Mouse (Mus musculus) spleen, adult 2 months (tissue): Measurements from ENCODE around the gene Slc25a12. TPM values are rescaled to one million over a fixed set of nuclear protein-coding genes. Genes with fewer than 3 reads are reported as not detected.

Experiments used
- DNase-seq, 2 experiments: peaks; one replicate each; pipeline versions ENCODE4 v3.0.0 to v3.0.0-alpha.2; 2012 to 2021; ENCODE audit warnings: low spot score in 2 of 2, low read depth in 1 of 2
- H3K27ac ChIP-seq: fragments of 200-500 bp; 2 replicates; pipeline ENCODE4 v1.5.1; 2012; ENCODE audit warnings: low read length, inconsistent platforms; ENCODE audit not compliant: insufficient read depth
- H3K27me3 ChIP-seq: fragments of 200-500 bp; 2 replicates; pipeline ENCODE4 v1.6.1; 2012; ENCODE audit warnings: mild to moderate bottlenecking, moderate library complexity, low read length, inconsistent platforms; ENCODE audit not compliant: control insufficient read depth, insufficient read depth
- H3K36me3 ChIP-seq: fragments of 200-500 bp; 2 replicates; pipeline ENCODE4 v1.6.1; 2012; ENCODE audit warnings: mild to moderate bottlenecking, low read length, inconsistent platforms; ENCODE audit not compliant: control insufficient read depth, insufficient read depth
- H3K4me1 ChIP-seq: fragments of 200-500 bp; 2 replicates; pipeline ENCODE4 v1.6.1; 2011; ENCODE audit warnings: inconsistent platforms; ENCODE audit not compliant: control insufficient read depth, insufficient read depth, insufficient read length
- H3K4me3 ChIP-seq: fragments of 200-500 bp; 2 replicates; pipeline ENCODE4 v1.5.1; 2011; ENCODE audit warnings: mild to moderate bottlenecking, inconsistent platforms; ENCODE audit not compliant: insufficient read depth, insufficient read length; ENCODE audit errors: extremely low read depth
- CTCF ChIP-seq: fragments of 200-500 bp; IDR thresholded peaks from 2 replicates; pipeline ENCODE4 v1.5.1; 2011; ENCODE audit warnings: mild to moderate bottlenecking, inconsistent platforms; ENCODE audit not compliant: insufficient read depth, insufficient read length, insufficient replicate concordance; ENCODE audit errors: extremely low read depth
- POLR2A ChIP-seq: fragments of 200-500 bp; IDR thresholded peaks from 2 replicates; pipeline ENCODE4 v1.6.1; 2011; ENCODE audit warnings: low read depth, low read length, inconsistent platforms
- WGBS: fragments of 180-500 bp; shearing (Covaris S2); methylation state at CpG from one replicate; pipeline ENCODE4 v1.1.7; 2018; 5-methylcytosine and 5-hydroxymethylcytosine counted together
- polyA plus RNA-seq: library from polyadenylated mRNA; depleted of rRNA; stranded (reverse); fragments of >200 nt; gene quantifications from 2 replicates; pipeline ENCODE4 v1.2.3, GENCODE M21; 2012

The Slc25a12 gene
- polyA plus RNA-seq, 1 experiment: 18.5 TPM

DNA sequence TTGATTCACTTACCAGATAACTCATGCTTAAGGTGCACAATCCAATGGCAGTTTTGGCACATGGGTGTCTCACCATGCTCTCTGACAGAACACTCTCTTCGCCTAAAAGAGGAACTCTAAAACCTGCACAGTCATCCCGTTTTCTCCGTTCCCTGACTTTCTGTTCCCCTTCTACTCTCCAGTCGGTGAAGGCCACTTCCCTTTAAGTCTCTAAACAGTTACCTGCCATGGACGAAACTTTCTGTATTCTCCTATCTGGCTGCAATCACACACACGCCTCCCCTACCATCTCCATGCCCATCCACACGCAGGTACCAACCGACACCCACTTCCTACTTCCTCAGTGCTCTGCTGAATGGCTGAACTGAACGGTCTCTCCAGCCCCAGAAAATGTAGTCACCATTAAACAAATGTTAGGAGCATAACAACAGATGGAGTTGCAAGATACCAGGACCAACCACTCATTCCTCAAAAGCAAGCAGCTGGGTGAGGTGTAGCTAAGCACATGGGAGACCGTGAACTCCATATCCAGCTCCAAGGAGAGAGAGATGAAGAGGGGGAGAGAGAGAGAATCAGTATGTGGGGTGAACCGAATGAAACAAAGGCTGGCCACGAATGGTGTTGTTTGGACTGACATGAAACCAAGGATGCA, 29.3 kb downstream of the Slc25a12 start:
- DNase-seq: peak; percentile 8 to 27
- Histone ChIP-seq H3K4me3 (peak overlapping the region; percentile 30; the same call in 1 of the 2 replicates), H3K27me3 (no peaks in the 10 kb centered on the region), H3K36me3 (peaks cover 4% of the 10 kb centered on the region), H3K4me1 (peaks cover 4% of the 10 kb centered on the region; the same call in 1 of the 2 replicates), H3K27ac (no peak overlapping the region)
- WGBS: 22% methylated on average over 12 of the region's 12 CpGs
- TF ChIP-seq POLR2A (no peak), CTCF (no peak)

DNA sequence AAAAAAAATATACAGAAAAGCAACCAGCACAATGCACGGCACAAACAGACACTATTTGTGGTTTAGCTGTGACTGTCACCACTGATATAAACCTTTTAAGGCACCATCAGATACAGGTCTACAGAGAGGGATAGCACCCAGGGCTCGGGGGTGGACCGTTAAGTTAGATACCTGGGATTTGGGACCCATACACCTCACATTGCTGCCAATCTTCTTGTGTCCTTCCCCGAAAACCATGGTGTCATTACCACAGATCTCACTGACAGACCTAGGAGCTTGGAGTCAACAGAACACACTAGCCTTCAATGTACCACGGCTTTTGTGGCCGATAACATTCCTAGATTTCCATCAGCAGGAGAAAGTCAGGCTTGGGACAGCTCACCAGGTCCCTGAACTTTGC, 30.9 kb downstream of the Slc25a12 start:
- 71% methylated on average over 6 of the region's 6 CpGs for WGBS
- no peak for DNase-seq
- Histone ChIP-seq H3K36me3 (peaks cover 3% of the 10 kb centered on the region; the same call in 1 of the 2 replicates), H3K4me3 (no peak overlapping the region), H3K4me1 (peaks cover 4% of the 10 kb centered on the region; the same call in 1 of the 2 replicates), H3K27ac (no peak overlapping the region), H3K27me3 (no peaks in the 10 kb centered on the region)
- TF ChIP-seq POLR2A (no peak), CTCF (no peak)

DNA sequence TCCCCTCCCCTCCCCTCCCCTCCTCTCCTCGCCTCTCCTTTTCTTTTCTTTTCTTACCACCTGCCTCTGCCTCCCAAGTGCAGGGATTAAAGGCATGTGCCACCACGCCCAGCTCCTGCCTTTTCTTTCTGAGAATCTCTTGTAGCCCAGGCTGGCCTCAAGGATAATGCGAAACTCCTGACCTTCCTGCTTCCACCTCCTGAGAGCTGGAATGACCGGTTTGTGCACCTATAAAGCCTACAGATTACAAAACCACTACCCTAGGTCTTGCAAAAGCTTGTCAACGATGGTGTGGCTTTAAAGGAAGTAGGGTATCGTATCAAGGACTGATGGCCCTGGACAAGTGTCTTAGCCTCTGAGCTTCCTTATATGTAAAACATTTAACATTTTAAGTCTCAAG, 31.3 kb downstream of the Slc25a12 start:
- Histone ChIP-seq H3K27ac (no peak overlapping the region), H3K4me1 (peaks cover 4% of the 10 kb centered on the region; the same call in 1 of the 2 replicates), H3K4me3 (no peak overlapping the region), H3K27me3 (no peaks in the 10 kb centered on the region), H3K36me3 (peaks cover 3% of the 10 kb centered on the region; the same call in 1 of the 2 replicates)
- DNase-seq: no peak
- TF ChIP-seq POLR2A: no peak
- TF ChIP-seq CTCF: no peak
- 64% methylated on average over 5 of the region's 6 CpGs for WGBS

DNA sequence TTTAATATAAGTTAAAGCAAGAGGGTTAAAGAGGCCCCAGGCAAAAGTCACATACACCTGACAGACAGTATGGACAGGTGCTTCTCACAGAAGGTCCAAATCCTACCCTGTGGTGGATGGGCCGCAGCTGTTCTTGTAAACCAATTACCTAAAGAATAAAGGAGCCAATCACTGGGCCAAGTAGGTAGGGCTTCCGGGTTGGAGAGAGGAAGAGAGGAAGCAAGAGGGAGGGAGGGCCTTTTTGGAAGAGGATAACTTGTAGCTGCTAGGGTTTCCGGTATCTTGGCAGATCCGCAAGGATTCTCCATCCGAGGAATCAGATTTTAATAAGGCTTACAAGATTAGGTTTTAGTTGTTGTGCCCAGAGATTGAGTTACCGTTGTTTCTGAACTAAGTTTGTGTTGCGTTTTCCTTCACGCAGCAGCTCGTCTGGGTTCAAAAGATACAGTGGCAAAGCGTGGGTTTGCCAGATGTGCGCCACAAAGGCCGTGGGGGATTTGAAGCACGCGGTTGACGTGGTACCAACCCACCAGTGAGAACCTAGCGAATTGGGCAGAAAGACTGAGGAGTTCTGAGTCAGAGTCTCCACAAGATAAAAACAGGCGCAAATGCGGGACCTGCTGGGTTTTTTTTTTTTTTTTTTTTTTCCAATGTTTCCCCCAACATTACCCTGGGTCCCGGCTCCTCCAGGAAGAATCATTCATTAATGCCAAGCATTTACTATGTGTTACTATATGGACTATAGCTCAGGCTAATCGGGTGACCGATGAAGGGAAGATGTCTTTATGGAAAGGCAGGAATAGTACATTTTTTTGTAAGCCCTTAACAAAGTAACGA, 33.3 kb downstream of the Slc25a12 start:
- Histone ChIP-seq H3K4me3 (no peak overlapping the region), H3K27ac (no peak overlapping the region), H3K27me3 (no peaks in the 10 kb centered on the region), H3K36me3 (peaks cover 3% of the 10 kb centered on the region; the same call in 1 of the 2 replicates), H3K4me1 (peaks cover 4% of the 10 kb centered on the region; the same call in 1 of the 2 replicates)
- no peak for TF ChIP-seq POLR2A
- TF ChIP-seq CTCF: no peak
- whole genome bisulfite sequencing: 88% methylated on average over 22 of the region's 22 CpGs
- DNase-seq: no peak

DNA sequence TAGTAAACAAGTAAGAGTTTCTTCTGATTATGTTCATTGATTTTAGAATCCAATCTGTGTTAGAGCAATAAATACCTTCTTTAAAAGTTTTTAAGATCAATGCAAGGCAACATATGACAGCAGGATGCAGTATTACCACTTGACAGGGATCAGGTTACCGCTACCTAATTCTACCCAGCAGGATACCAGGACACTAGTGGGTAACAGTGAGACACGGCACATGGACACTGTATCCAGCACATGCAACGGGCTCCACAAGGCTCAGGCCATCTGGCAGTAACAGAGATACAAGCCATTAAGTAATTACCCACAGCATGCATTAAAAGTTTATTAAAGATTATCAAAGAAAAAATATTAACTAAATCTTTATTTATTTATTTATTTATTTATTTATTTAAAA, 37.8 kb downstream of the Slc25a12 start:
- no peak for DNase-seq
- TF ChIP-seq CTCF (no peak), POLR2A (no peak)
- Histone ChIP-seq H3K4me1 (no peaks in the 10 kb centered on the region), H3K36me3 (peaks cover 3% of the 10 kb centered on the region; the same call in 1 of the 2 replicates), H3K27me3 (no peaks in the 10 kb centered on the region), H3K27ac (no peak overlapping the region), H3K4me3 (no peak overlapping the region)
- WGBS: 99% methylated on average over 3 of the region's 3 CpGs

DNA sequence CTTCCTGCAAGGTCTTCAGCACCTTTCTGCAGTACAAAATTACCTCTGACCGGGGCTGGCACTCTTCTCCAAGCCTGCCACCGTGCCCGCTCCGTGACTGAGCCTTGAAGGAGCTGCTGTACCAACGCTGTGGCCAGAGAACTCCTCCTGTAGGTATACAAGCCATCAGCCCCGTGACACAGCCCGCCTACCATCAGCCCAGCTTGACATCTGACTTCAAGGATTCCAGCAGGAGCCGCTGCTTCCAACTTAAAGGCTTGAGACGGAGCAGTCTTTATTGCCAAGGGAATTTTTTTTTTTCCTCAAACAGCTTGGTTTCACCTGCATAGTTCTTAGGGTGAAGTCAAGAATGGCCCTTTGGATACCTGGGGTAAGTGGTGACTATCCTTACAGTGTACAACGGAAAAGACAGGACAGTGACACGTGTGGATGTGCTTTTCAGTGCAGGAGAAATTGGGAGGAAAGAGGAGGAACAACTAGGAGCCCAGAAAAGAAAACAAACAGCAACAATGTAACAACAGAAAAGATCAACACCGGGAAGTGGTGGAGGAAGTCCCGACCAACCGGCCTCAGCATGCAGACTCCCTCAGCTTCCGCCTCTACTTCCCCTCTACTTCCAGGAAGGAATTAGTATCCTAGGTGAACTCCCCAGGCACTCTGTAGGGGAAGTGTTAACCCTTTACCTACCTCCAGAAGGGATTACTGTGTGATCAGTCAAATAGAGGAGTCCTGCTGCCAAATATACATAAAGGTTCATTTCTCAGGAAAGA, 39.0 kb downstream of the Slc25a12 start:
- Histone ChIP-seq H3K27ac (no peak overlapping the region), H3K4me1 (no peaks in the 10 kb centered on the region), H3K36me3 (peaks cover 3% of the 10 kb centered on the region; the same call in 1 of the 2 replicates), H3K4me3 (no peak overlapping the region), H3K27me3 (no peaks in the 10 kb centered on the region)
- no peak for DNase-seq
- 93% methylated on average over 15 of the region's 15 CpGs for WGBS
- TF ChIP-seq POLR2A: no peak
- no peak for TF ChIP-seq CTCF
